Mouse (Mus musculus): Measurements from ENCODE around the gene Ecm2.

DNA sequence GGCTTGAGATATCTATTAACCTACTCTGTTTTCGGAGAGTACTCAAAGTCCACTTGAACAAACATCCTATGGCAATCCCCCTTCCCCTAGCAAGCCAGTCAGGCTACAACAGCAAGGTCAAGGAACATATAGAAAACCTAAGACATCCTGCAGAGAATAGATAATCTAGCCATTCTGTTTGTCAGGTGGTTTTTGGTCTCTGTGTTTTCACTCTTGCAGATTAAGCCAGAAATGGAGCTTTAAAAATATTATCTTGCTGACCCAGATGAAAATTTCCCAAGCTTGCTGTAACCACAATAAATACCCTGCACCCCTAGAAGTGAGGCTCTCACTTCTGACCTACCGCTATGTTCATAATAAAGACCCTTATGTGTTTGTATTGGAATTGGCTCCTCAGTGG, 66.8 kb downstream of the Ecm2 start:
- no peak for TF ChIP-seq CTCF (IDR thresholded peaks at IDR 0.05; ENCODE audit: low read depth, low read length)
- no peak for TF ChIP-seq POLR2A (IDR thresholded peaks at IDR 0.05; ENCODE audit: extremely low read depth, insufficient read depth, low read length)

All from liver, adult 2 months (tissue).